Mouse (Mus musculus) heart, adult 18-20 months (tissue): ENCODE results near the gene Epop. TPM values are rescaled to one million over a fixed set of nuclear protein-coding genes. Genes with fewer than 3 reads are reported as not detected.
"Not testable (repeated sequence)": the region's sequence is repeated elsewhere in the genome, so short reads cannot be mapped to it uniquely, and the experiment has no call there.

Experiments
- DNase-seq, 2 experiments: peaks; one replicate each; pipeline ENCODE4 v3.0.0; 2021 to 2022; ENCODE audit warnings: mixed read lengths in 1 of 2
- total RNA-seq, 2 experiments: library from RNA; stranded (reverse); gene quantifications; 2 replicates each; pipeline ENCODE4 v1.2.3; 2021

The Epop gene
- total RNA-seq, 2 experiments from 2014 or later, result 0.84 to 1.1 TPM

DNA sequence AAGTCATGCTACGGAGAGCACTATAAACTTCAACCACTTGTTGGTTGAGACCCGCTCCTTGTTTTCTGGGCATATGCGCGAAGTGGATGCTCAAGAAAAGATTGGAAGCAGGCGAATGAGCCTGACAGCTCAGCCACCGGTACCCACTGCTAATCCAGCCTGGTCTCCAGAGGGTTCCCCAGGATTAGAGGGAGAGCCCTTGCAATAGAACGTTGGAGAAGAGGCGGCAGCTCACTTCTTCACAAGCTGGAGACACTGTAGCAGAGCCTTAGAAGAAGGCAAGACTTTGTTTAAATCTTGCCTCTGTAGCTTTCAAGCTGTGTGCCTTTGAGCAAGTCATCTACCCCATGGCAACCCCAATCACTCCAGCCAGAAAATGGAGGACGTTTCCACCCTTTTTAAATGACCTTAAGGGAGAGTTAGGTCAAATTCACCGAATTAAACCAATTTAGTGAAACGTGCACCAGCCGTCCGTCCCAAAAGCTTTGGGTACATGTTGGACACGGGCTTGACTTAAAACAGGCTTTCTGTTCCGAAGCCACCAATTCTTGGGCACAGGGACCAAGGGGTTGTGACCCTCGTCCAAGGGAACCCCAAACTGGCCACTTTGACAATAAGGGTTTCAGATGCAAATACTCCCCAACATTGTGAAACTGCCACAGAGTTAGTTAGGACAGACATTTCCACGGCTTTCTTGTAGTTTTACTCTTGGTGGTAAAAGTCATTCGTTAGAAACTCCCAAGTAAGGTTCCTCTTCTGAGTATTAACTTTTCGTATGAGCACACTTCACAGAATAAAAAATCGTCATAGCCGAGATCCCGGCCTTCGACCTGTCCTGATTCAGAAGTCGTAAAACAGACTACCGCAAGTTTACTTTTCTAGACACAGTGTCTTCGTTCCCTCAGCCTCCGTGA, 31.5 kb upstream of the Epop start:
- DNase-seq, result peak in 1 of 2 experiments; percentile 57

DNA sequence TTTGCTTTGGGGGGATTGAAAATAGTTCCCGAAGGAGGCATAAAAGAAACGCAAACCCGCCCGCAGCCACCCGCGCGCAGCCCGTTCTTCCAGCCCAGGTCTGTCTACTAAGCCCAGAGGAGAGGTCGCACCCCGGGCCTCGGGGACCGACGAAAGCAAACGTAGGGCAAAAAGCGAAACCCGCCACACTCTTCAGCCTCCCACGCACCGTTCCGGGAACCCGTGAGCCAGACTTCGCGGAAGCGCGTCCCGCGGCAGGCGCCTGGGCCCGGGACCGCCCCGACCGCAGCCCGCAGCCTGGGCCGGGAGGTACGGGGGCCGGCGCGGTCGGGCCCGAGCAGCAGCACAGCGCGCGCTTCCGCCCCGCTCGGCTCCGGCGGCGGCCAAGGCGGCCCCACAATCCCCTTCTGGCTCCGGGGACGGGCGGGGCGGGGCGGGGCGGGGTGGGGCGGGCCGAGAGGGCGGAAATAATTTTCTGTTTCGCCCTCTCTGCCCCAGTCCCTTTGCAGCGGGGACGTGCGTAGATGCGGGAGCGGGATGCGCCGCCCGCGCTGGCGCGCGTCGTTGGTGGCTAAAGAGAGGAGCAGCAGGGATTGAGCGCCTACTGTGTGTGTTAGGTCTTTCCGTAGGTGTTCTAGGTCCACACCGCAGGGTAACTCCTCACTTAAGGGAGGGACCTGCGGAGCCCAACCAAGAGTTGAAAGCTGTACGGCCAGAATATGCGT, 30.6 kb upstream of the Epop start:
- DNase-seq, result peak; percentile 89 to 90

DNA sequence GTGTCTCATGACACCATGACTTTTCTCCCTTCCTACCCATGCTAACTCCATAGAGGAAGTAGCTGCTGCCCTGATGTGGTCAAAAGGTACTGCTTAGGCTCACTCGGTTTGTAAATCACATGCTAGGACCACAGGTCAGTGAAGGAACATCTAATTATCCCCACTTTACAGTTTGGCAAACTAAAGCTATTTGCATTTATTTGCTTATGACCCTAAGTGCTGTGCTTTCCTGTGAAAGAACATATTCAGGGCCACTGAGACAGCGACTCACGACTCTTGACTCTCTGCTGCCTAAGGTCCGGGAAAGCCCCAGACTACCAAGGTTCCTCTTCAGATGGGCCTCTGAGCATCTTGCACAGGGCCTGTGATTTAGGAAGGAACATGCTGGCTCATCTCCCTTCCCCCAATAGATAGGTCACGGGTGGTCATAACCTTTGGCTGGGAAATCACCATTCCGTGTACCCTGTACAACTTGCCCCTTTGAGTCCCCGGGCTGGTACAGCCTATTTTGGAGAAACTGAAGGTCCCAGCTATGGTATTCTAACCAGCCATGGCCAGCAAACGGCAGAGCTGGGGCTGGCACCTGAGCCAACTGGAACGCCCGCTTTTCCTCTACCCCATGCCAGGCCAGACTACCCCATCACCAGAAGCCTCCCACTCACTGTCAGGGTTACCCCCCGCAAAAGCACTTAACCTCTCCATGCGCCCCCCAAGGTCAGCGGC, 29.9 kb upstream of the Epop start:
- peak in 1 of 2 experiments; percentile 51 for DNase-seq

DNA sequence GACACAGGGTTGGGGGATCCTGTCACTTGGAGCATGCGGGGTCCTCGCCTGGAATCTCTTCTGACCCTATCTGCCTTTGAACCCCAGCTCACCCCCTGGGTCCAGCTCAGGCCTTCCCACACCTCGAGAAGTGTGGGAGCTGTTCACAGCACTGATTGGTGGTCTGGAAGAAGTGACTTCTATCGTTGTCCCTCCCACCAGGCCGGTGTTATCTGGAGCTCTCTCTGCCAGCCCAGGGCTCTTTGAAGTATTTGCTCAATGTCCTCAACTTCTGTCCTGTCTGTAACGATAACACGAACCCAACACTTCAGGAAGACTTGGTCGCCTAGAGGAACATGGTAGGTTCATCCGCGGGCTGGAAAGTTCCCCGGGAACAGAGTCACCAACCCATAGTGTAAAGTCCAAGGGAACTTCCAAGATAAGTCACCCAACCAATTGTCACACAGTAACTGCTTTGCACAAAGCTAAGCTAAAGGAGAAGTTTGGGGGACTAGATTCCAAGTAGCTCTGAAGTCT, 29.3 kb upstream of the Epop start:
- DNase-seq, result no peak

DNA sequence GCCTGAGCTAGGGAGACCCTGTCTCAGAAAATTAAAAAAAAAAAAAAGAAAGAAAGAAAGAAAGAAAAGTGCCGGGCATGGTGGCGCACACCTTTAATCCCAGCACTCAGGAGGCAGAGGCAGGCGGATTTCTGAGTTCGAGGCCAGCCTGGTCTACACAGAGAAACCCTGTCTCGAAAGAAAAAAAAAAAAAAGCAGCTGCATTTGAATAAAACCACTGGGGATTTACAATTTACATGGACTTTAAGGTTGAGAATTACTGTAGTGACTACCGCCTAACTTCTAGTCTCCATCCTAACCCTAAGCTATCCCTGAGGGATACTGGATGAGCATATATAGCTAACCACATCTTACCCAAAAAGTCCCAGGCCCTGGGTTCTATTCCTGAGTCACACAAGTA, 28.5 kb upstream of the Epop start:
- DNase-seq, result not testable (repeated sequence)

DNA sequence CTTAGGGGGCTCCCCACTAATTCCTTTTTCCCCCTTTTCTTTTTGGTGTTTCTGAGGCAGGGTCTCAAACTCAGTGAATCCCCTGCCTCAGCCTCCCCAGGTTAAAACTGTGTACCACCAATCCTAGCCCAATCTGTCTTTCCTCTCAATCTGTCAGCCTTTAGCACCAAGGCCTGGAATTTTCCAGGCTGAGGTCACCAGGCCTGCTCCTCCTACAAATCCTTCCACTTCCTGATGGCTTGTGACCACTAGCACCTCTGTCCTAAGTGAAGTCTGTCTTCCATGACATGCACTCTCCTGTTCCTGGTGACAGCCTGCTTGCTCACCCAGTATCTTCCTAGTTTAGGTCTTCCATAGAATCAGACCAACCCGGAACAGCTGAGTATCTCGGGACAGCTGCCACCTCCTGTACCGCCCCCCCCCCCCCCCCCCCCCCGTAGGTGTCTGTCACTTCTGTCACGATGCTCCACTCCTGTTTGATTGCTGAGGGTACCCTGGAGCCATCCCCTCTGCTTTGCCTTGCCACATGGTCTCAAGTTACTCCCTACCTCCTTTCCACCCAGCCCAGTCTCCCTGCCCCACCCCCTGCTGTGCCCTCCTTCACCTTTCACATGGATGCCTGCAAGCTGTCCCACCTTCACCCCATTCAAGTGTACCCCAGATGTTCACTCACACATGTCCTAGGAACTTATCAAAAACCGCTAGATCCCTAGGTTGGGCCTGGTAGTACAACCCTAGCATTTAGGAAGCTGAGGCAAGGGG, 27.9 kb upstream of the Epop start:
- DNase-seq, result no peak

DNA sequence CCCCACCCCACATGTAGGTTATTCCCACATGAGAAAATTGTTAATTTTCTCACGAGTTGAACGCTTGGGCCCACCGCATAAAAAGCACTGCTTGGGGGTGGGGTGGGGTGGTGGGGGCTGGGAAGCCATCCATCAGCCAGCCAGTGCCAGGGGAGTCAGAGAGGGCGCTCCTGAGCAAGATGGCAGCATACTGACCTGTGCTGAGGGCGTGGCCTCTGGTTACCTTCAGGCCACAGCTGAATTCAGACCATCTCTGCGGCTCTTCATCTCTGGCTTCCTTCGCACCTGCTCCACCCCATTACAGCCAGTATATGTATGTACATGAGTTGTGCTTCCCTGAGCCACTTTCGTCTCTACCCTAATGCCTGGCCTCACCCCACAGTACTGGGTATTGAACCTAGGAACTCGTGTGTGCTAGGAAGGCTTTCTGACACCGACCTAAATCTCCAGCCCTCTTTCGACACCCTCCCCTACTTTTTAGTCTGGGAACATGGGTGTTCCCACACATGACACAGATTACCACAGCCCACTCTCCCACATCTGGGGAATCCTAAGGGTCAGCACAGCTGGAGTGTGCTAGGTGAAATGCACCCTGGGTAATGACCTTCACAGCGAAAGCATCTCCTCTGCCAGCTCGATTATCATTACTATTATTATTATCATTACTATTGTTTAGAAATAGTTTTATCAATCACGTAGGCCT, 26.9 kb upstream of the Epop start:
- no peak for DNase-seq

DNA sequence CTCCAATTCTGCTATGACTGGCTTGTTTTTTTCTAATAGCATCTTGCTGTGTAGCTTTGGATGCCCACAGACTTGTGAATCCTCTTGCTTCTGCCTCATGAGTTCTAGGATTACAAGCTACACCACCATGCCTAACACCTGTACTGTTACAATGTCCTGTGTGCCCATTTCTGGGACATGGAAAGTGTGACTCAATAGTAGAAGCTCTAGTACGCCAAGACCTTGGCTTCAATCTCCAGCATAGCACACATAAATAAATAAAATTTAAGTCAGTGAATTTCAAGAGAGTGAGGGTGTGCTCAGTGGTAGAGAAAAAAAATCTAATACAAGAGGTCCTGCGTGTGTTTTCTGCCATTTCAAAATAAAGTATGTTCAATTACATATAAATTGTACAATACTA, 24.7 kb upstream of the Epop start:
- DNase-seq, result no peak

DNA sequence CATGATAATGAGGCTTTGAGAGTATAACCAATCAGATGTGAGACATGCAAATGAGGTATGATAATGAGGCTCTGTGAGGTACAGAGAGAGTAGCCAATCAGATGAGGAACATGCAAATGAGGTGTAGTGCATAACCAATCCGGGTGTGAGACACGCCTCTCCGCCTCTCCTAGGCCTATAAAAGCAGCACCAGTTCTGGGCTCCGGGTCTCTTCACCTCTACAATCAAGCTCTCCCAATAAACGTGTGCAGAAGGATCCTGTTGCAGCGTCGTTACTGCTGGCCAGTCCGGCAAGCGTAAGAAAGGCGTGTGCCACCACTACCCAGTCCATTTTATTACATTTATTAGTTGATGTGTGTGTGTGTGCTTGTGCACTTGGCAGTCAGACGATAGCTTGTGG, 23.9 kb upstream of the Epop start:
- not testable (repeated sequence) for DNase-seq

DNA sequence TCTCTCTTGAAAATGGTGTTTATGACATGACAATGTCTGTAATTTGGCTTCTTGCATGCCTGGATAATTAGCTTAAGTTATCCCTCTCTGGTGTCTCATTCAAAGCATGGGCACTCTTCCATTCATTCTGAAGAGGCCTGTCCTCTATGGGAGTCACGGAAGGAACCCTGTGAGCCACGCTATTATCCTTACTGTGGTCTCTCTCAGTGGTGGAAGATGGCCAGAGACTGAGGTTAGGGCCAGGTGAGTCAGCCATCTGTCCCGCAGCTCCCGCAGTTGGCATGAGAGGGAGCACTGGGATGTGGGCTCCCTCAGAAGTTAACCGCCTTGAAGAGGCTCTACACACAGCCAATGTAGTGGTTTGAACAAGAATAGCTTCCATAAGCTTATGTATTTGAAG, 20.8 kb upstream of the Epop start:
- DNase-seq, result no peak

DNA sequence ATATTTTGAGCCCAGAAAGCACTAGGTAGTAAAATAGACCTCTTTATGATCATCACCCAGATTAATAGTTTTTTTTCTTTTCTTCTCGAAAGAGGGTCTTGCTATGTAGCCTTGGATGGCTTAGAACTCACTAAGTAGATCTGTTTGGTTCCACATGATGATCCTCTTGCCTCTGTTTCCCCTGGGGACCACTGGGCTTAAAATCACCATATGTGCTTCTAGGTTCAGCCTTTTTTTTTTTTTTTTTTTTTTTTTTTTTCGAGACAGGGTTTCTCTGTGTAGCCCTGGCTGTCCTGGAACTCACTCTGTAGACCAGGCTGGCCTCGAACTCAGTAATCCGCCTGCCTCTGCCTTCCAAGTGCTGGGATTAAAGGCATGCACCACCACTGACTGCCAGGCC, 19.0 kb upstream of the Epop start:
- not testable (repeated sequence) for DNase-seq

DNA sequence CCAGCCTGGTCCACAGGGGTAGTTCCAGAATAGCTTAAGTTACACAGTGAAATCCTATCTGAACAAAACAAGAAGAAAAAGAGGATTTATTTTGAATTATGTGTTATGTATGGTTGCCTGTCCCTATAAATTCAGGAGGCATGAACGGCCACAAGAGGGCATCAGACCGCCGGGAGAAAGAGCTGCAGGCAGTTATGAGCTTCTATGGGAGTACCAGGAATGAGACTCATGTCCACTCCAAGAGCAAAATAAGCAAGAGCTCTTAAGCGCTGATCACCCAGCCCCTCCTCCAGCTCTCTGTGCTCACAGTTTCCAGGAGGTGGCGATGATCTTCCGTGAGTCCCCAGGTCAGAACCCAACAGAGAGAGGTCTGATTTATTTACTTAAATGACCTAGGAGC, 15.3 kb upstream of the Epop start:
- peak; percentile 75 to 88 for DNase-seq

DNA sequence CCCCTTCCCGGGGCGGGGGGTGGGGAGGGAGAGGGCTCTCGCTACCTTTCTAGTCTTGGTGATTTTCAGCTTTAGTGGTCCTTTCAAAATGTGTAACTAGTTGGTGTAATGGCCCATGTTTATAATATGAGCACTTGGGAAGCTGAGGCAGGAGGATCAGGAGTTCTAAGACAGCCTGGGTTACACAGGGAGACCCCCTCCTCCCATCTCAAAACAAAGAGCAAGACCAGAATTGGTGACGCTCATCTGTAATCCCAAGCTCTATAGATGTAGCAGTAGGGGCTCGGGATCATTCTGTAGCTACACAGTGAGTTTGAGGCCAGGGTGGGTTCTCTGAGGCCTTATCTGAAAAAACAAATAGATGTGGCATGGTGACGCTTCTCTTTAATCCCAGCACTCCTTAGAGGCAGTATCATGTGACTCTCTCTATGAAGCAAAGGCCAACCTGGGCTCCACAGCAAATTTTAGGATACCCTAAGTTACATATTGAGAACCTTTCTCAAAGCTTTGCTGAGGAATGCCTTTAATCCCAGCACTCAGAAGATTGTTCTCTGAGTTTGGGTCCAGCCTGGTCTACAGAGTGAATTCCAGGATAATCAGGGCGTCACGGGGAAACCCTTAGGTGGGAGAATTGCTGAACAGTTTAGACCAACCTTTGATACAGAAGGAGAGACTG, 14.0 kb upstream of the Epop start:
- no peak for DNase-seq

DNA sequence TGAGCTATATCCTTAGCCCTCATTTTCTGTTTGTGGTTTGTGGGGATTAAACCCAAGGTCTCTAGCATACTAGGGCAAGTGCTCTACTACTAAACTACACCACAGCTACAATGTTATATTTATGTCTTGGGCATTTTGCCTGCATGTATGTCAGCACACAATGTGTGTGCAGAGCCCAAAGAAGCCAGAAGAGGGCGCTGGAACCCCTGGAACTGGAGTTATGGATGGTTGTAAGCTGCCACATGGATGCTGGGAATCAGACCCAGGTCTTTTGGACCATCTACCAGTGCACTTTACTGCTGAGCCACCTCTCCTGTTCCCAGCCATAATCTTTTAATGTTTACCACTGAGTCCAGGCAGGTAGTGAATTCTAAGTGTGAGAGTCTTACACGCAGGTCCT, 13.2 kb upstream of the Epop start:
- no peak for DNase-seq

DNA sequence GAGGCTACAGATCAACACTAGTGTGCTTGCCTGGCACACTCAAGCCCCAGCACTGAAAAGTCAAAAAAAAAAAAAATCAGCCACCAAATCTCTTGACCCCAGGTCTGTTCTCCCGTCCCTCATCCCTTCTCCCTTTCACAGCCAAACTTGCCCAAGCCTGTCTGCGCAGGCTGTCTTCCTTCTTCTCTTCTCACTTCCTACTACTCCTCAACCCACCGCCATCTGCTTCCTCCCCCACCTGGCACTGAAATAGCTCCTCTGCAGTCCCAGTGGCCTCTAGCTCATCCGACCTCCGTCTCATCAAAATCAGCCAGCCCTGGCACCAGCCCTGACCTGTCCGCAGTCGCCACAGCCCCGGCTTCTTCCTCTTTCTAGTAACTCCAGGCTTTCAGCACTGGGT, 12.2 kb upstream of the Epop start:
- no peak for DNase-seq

DNA sequence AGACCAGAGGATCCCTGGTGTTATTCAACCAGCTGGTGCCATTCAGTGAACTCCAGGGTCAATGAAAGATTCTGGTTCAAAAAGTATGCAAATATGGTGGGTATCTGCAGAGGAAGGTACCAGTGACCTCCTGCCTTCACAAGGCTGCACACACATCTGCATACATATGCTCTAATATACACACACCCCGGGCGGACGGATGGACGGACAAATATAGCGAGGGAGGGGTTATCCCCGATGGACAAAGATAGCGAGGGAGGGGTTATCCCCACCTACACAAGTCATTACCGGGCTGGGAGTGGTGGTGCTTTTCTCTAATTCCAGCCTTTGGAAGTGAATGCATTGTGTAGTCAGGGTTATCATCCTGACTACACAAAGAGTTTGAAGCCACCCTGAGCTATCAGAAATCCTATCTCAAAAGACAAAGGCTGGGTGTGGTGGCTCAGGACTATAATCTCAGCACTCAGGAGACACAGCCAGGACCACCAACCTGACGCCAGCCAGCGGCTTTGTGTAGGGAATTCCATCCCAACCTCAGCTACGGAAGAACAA, 6.0 kb upstream of the Epop start:
- DNase-seq, result no peak

DNA sequence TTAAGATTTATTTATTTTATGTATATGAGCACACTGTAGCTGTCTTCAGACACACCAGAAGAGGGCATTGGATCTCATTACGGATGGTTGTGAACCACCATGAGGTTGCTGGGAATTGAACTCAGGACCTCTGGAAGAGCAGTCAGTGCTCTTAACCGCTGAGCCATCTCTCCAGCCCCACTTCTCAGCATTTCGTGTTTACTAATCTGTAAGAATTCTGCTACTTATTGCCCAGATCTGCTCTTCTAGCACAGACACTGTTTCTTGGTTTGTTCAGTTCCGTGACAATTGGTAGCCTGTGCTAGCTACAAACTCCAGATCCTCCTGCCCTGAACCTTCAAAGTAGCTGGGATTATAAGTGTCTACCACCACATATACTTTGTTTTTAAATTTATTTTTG, 2.9 kb upstream of the Epop start:
- DNase-seq, result not testable (repeated sequence)

DNA sequence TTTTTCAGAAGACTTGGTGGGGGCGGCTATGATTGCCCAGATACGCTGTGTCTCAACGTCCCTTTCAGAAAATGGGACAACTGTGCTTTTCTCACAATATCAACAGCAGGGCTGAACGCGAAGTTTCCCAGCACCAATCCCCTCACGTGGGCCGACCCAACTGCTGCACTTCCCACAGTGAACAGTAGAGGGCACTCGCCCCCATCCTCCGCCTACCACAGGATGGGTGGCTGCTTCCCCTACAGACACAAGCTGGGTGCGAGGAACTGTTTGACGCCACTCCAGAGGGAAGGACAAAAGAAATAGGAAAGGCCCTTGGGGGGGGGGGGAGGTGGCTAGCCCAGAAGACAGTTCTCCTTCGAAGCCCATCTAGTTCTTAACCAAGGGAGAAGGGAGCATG, 2.4 kb upstream of the Epop start:
- DNase-seq, result peak; percentile 78 to 90

DNA sequence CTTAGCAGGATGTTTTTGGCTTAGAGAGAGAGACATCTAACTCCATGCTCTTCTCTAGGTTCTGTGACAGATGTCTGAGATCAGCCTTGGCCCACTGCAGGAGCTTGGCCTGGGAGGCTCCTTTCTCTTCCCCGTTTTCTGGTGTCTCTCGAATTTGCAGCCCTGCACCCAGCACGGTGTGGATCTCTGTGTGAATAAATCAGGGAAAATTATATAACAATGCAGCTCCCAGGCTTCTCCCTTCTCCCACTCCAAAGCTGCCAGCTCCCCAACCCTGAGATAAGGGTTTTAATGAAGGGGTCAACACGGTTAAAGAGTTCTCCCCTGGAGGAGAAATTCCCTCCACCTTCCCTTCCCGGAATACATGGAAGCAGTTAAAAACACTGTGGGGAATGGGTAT, 2.0 kb upstream of the Epop start:
- no peak for DNase-seq

DNA sequence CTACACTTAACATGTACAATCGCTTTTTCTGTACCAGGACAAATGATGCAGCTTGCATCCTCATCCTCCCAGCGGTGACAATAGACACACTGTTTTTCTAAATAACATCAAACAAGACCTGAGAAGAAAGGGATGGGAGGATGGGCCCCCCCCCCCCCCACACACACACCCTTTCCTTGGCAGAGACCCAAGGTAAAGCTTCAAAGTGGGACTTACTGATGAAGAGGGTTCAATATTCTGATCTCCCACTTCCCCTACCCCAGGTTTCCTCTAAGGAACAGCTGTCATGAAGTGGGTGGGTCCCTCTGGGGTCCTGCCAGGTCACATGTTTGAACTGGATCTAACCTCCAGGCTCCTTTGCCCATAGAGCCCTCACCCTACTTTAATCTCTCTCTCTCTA, 1.5 kb upstream of the Epop start:
- DNase-seq, result no peak
